Mouse (Mus musculus) gastrocnemius, postnatal 10 days (tissue): ENCODE results near the gene Map1a. TPM values are rescaled to one million over a fixed set of nuclear protein-coding genes. Genes with fewer than 3 reads are reported as not detected.

ENCODE experiments used
- DNase-seq: peaks from one replicate; pipeline ENCODE4 v3.0.0; 2021; ENCODE audit warnings: mixed read lengths
- total RNA-seq, 2 experiments: library from RNA; stranded (reverse); gene quantifications; 2 replicates each; pipeline ENCODE4 v1.2.3; 2021

Gene Map1a
- total RNA-seq, 2 experiments from 2014 or later: 9.3 to 11.7 TPM

GRCm38 (mm10) chr2:121308997-121309416, 19.6 kb downstream of the Map1a start:
- DNase-seq: no peak

GRCm38 (mm10) chr2:121316278-121316677, 26.9 kb downstream of the Map1a start:
- DNase-seq: no peak

- DNase-seq: no peak
Observed at GRCm38 (mm10) chr2:121323041-121323440, 33.6 kb downstream of the Map1a start.

GRCm38 (mm10) chr2:121323693-121324470, 34.5 kb downstream of the Map1a start:
- no peak for DNase-seq

GRCm38 (mm10) chr2:121329492-121329891, 40.1 kb downstream of the Map1a start:
- DNase-seq: no peak

- DNase-seq: no peak
Observed at GRCm38 (mm10) chr2:121339057-121339456, 49.7 kb downstream of the Map1a start.

GRCm38 (mm10) chr2:121353156-121353555, 63.8 kb downstream of the Map1a start:
- DNase-seq: no peak

- no peak for DNase-seq
Observed at GRCm38 (mm10) chr2:121354378-121354777, 65.0 kb downstream of the Map1a start.

- DNase-seq: peak; percentile 96
Observed at GRCm38 (mm10) chr2:121354820-121355592, 65.6 kb downstream of the Map1a start, which contains the start of gene Ppip5k1. Gene Ppip5k1, minus strand, starts transcription at chr2:121355396.

GRCm38 (mm10) chr2:121357494-121357893, 68.1 kb downstream of the Map1a start, which contains the start of gene Ckmt1:
Gene Ckmt1, plus strand, starts transcription at chr2:121357714.
- no peak for DNase-seq

GRCm38 (mm10) chr2:121357961-121358360, 68.6 kb downstream of the Map1a start:
- no peak for DNase-seq

- DNase-seq: no peak
Observed at GRCm38 (mm10) chr2:121358381-121358780, 69.0 kb downstream of the Map1a start.

- no peak for DNase-seq
Observed at GRCm38 (mm10) chr2:121359461-121359860, 70.1 kb downstream of the Map1a start.

Other genes with a start within 250 kb of the Map1a start
- gene Tgm5, start 203.8 kb upstream of the Map1a start, total RNA-seq: not detected
- not detected for gene Tgm7, start 179.8 kb upstream of the Map1a start, total RNA-seq
- 10 to 100 TPM; 11.7 to 14.0 TPM for gene Adal, start 149.2 kb upstream of the Map1a start, total RNA-seq
- gene Lcmt2, start 148.9 kb upstream of the Map1a start, total RNA-seq: 1 to 10 TPM; 4.0 to 5.3 TPM
- gene Tubgcp4, start 118.9 kb upstream of the Map1a start, total RNA-seq: 10 to 100 TPM; 10.5 to 16.2 TPM
- gene Zscan29, start 118.5 kb upstream of the Map1a start, total RNA-seq: 1 to 10 TPM; 4.2 to 5.2 TPM
- gene Trp53bp1, start 18.2 kb upstream of the Map1a start, total RNA-seq: 10 to 100 TPM; 20.4 to 26.7 TPM
- 10 to 100 TPM; 24.4 to 24.8 TPM for gene Ppip5k1, start 65.8 kb downstream of the Map1a start, total RNA-seq
- under 1 TPM; 0.47 to 0.72 TPM for gene Ckmt1, start 68.1 kb downstream of the Map1a start, total RNA-seq
- gene Strc, start 97.6 kb downstream of the Map1a start, total RNA-seq: not detected
- gene Pdia3, start 124.2 kb downstream of the Map1a start, total RNA-seq: 100 to 1,000 TPM; 106 to 133 TPM
- 1 to 10 TPM; 1.7 to 2.0 TPM for gene Catsper2, start 124.2 kb downstream of the Map1a start, total RNA-seq
- gene Ell3, start 154.7 kb downstream of the Map1a start, total RNA-seq: not detected
- 100 to 1,000 TPM; 375 to 398 TPM for gene Serf2, start 159.6 kb downstream of the Map1a start, total RNA-seq
- 10 to 100 TPM; 23.1 to 30.5 TPM for gene Hypk, start 163.7 kb downstream of the Map1a start, total RNA-seq
- gene Serinc4, start 167.2 kb downstream of the Map1a start, total RNA-seq: under 1 TPM in 1 of 2 experiments, not detected in 1; 0.21 TPM
- gene Mfap1b, start 184.5 kb downstream of the Map1a start, total RNA-seq: 10 to 100 TPM; 23.3 to 24.8 TPM
- gene Mfap1a, start 217.1 kb downstream of the Map1a start, total RNA-seq: 10 to 100 TPM; 18.1 to 19.1 TPM
- 1 to 10 TPM; 2.5 to 3.7 TPM for gene Wdr76, start 217.1 kb downstream of the Map1a start, total RNA-seq